11 mouse cellular contexts compared by ENCODE assay signal in genomic region chr17:84707407-84707806, GRCm38 (mm10). TPM values are rescaled to one million over a fixed set of nuclear protein-coding genes. Genes with fewer than 3 reads are reported as not detected.
DNase-seq lines count a peak whose midpoint lies in the region; ATAC-seq and TF ChIP-seq lines count a peak whose summit lies in the region.
"Had no signal": no experiment of that assay in that cellular context is flagged by ENCODE, and none has a peak within 500 bp of the region (broad histone marks: within the 10 kb centered on the region; RNA-seq: fewer than 3 reads in every experiment).

No protein-coding gene starts in this region.

- ATAC-seq in kidney, embryonic 14.5 days (ENCODE audit: low FRiP score, low TSS enrichment), result 0 out of 2 replicates have a peak, but pooled peaks have one; percentile 20
- no peak for ATAC-seq in kidney, embryonic 16.5 days (ENCODE audit: low FRiP score, low TSS enrichment)
- no peak for ATAC-seq in Patski
- ATAC-seq: activated CD4-positive, CD25-positive, alpha-beta regulatory T cell, adult 4 months had no signal

- H3K27me3 ChIP-seq in kidney, embryonic 14.5 days (ENCODE audit: control insufficient read depth, insufficient read depth, low read length), result no peaks in the 10 kb centered on the region
- no peaks in the 10 kb centered on the region for H3K27me3 ChIP-seq in kidney, embryonic 16.5 days (ENCODE audit: insufficient read depth, low read length)
- no peaks in the 10 kb centered on the region for H3K27me3 ChIP-seq in Patski
- H3K27me3 ChIP-seq in small intestine, adult 2 months (ENCODE audit: control insufficient read depth, insufficient read depth, low read length), result no peaks in the 10 kb centered on the region

- POLR2A ChIA-PET in Patski (lab: Charles Lee), result interaction anchor here (0.9 to 1.6 kb wide), 2 partner anchors 9 to 10 kb away, joined by 3 to 7 read pairs; no protein-coding TSS in a partner anchor

- WGBS in kidney, embryonic 14.5 days, result 76% methylated on average over 4 of the region's 4 CpGs
- WGBS in kidney, embryonic 16.5 days, result 59% methylated on average over 4 of the region's 4 CpGs
- 79% methylated on average over 4 of the region's 4 CpGs for WGBS in small intestine, adult 2 months

- peak; percentile 64 for TF ChIP-seq CTCF in Patski (IDR thresholded peaks at IDR 0.05)
- peak; percentile 36; the same call in 1 of the 2 replicates for TF ChIP-seq CTCF in small intestine, adult 2 months (IDR thresholded peaks at IDR 0.05; ENCODE audit: extremely low read depth, insufficient read length, insufficient replicate concordance, low read depth, low read length)

- no peak overlapping the region for H3K9ac ChIP-seq in kidney, embryonic 14.5 days (ENCODE audit: low read depth, low read length)
- no peak overlapping the region for H3K9ac ChIP-seq in kidney, embryonic 16.5 days (replicated peaks; ENCODE audit: low read length)
- H3K9ac ChIP-seq: hindbrain, embryonic 12.5 days had no signal

- DNase-seq in retina, embryonic 14.5 days (ENCODE audit: low spot score), result peak; percentile 54
- DNase-seq in retina, postnatal 1 day, result no peak
- no peak for DNase-seq in Patski (ENCODE audit: low read depth, low spot score)
- no peak for DNase-seq in adrenal gland, adult 8-10 months

- H3K36me3 ChIP-seq in kidney, embryonic 14.5 days (ENCODE audit: control insufficient read depth, insufficient read depth, low read length), result peaks cover 43% of the 10 kb centered on the region
- peaks cover 36% of the 10 kb centered on the region for H3K36me3 ChIP-seq in kidney, embryonic 16.5 days (ENCODE audit: insufficient read depth, low read length)
- peaks cover 47% of the 10 kb centered on the region for H3K36me3 ChIP-seq in small intestine, adult 2 months (ENCODE audit: control insufficient read depth, insufficient read depth, low read length)

- H3K27ac ChIP-seq in kidney, embryonic 14.5 days (ENCODE audit: low read depth, low read length), result no peak overlapping the region
- H3K27ac ChIP-seq in kidney, embryonic 16.5 days (ENCODE audit: low read length), result no peak overlapping the region
- H3K27ac ChIP-seq in small intestine, adult 2 months (ENCODE audit: insufficient read depth, low read depth, low read length), result no peak overlapping the region
- H3K27ac ChIP-seq: hindbrain, embryonic 12.5 days had no signal

- no peak for TF ChIP-seq POLR2A in small intestine, adult 2 months (IDR thresholded peaks at IDR 0.05; ENCODE audit: low read depth, low read length)

- no peak overlapping the region for H3K4me2 ChIP-seq in kidney, embryonic 14.5 days (replicated peaks; ENCODE audit: low read depth, low read length)
- H3K4me2 ChIP-seq in kidney, embryonic 16.5 days (replicated peaks; ENCODE audit: low read depth, low read length), result no peak overlapping the region
- H3K4me2 ChIP-seq: hindbrain, embryonic 12.5 days had no signal

- no peak overlapping the region for H3K4me3 ChIP-seq in kidney, embryonic 14.5 days (ENCODE audit: low read length)
- H3K4me3 ChIP-seq in kidney, embryonic 16.5 days (ENCODE audit: low read length), result no peak overlapping the region
- no peak overlapping the region for H3K4me3 ChIP-seq in small intestine, adult 2 months (ENCODE audit: low read depth, low read length)
- H3K4me3 ChIP-seq: hindbrain, embryonic 12.5 days had no signal

- no peaks in the 10 kb centered on the region for H3K9me3 ChIP-seq in kidney, embryonic 14.5 days (ENCODE audit: control insufficient read depth, low read length)
- H3K9me3 ChIP-seq in kidney, embryonic 16.5 days (ENCODE audit: low read length), result no peaks in the 10 kb centered on the region
- H3K9me3 ChIP-seq: hindbrain, embryonic 12.5 days had no signal

- CTCF ChIA-PET in Patski (lab: Charles Lee), result interaction anchor here (2.1 to 2.9 kb wide), 2 partner anchors 8 to 13 kb away, joined by 5 to 15 read pairs; no protein-coding TSS in a partner anchor

- peaks cover 4% of the 10 kb centered on the region; the same call in 1 of the 2 replicates for H3K4me1 ChIP-seq in kidney, embryonic 14.5 days (ENCODE audit: control insufficient read depth, insufficient read depth, low read length)
- peaks cover 10% of the 10 kb centered on the region for H3K4me1 ChIP-seq in kidney, embryonic 16.5 days (ENCODE audit: insufficient read depth, low read length)
- H3K4me1 ChIP-seq in small intestine, adult 2 months (ENCODE audit: control insufficient read depth, insufficient read depth, insufficient read length, low read length), result no peaks in the 10 kb centered on the region

- in situ Hi-C loops in Patski (cut with MboI; ENCODE audit: low pct_unique_long_range_greater_than_20kb), result no loop called here

RNA-seq across cellular contexts. Expression of gene Abcg5, which starts 24.6 kb away (rescaled TPM):
- polyA plus RNA-seq in kidney, embryonic 14.5 days (2014; fragmentation: Nextera tagmentation; extraction: Ambion mirVana), result 5.8 and 6.6 TPM in 2 replicates
- 3.7 TPM in 2 replicates for polyA plus RNA-seq in kidney, embryonic 16.5 days (2015; fragmentation: Nextera tagmentation; extraction: Ambion mirVana)
- polyA plus RNA-seq in Patski (2021), result not detected
- 73.5 and 335 TPM in 2 replicates for polyA plus RNA-seq in small intestine, adult 2 months (2012; rRNA removed)
- under 1 TPM in 1 of 4 experiments, not detected in 3; 0.21 TPM for total RNA-seq in adrenal gland, adult 8-10 months (2022)
- total RNA-seq: layer of hippocampus, postnatal 25 days had no signal
- polyA plus RNA-seq: activated CD4-positive, CD25-positive, alpha-beta regulatory T cell, adult 4 months had no signal

RNA-seq across cellular contexts. Expression of gene Abcg8, which starts 31.3 kb away (rescaled TPM):
- 0.35 and 0.43 TPM in 2 replicates for polyA plus RNA-seq in kidney, embryonic 14.5 days (2014; fragmentation: Nextera tagmentation; extraction: Ambion mirVana)
- polyA plus RNA-seq in kidney, embryonic 16.5 days (2015; fragmentation: Nextera tagmentation; extraction: Ambion mirVana), result 0.25 and 0.30 TPM in 2 replicates
- polyA plus RNA-seq in Patski (2021), result 0.03 TPM
- polyA plus RNA-seq in small intestine, adult 2 months (2012; rRNA removed), result 62.7 and 289 TPM in 2 replicates
- total RNA-seq in adrenal gland, adult 8-10 months (2022), result not detected
- total RNA-seq: layer of hippocampus, postnatal 25 days had no signal
- polyA plus RNA-seq: activated CD4-positive, CD25-positive, alpha-beta regulatory T cell, adult 4 months; lung, embryonic 16.5 days had no signal

Comparison
In these comparisons a context has a peak if more than half of its experiments do, and no peak if none do; other contexts are left out.
1. RNA of gene Abcg8, which starts 31.3 kb away (polyA plus RNA-seq): 62.7 to 289 TPM in small intestine, adult 2 months; 0.35 to 0.43 TPM in kidney, embryonic 14.5 days, 0.25 to 0.30 TPM in kidney, embryonic 16.5 days and 0.03 TPM in Patski (single experiment); every median in the first group is over 10 times any median in the second.